Mouse (Mus musculus) frontal cortex, postnatal 36 days (tissue): ENCODE measurements at regions not wholly inside any gene's neighbourhood (a gene's known extent, or its start where the extent isn't known, plus 50 kb on each side); places are given as distances from the start of the nearest gene placed in this dataset.

Source experiments
- DNase-seq, 2 experiments: peaks; one replicate each; pipeline ENCODE4 v3.0.0; 2022; ENCODE audit warnings: low spot score in 2 of 2

DNA sequence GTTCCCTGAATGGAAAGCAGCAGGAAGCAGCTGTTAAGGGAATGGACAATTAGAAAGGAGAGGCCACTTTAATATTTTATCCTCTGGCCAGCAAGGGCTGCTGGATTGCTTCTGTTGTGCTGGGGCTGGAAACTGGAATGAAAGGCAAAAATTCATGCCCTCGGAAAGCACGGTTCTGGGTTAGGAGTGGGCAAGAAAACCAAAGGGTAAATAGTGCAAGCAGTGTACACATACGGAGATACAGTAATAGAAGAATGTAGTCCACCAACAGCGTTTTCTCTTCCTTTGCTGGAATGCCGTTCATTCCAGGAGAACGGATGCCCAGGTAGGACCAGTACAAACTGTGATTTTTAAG lies 50.8 kb upstream of the Zfr start:
- DNase-seq, result no peak

DNA sequence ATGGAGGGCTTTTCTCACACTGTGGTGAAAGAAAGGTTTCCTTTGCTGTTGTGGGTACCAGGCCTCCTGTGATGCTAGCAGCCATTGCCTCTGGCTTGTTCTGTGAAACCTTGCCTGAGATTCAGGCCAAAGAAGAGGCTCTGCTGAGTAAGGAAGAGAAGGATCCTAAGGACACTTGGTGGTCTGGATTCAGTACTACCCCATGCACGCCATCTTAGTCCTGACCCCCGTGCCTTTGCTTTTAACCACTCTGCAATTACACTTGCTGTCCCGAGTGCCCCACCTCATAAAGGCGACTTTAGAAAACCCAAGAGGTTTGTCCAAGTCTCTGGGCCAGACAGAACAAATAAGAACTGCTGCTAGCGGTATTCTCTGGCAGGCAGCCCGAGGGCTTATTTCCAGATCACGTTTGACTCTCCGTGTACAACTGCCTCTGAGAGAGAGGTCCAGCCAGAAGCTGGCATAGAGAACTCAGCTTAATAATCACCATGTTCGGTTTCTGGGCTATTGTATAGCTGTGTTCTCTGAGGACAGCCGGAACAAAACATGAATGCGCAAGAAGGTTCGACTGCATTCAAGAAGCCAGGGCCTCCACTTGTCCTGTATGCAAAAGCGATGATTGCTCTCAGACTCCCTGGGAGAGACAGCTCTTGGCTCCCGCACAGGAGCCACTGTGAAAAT lies 51.3 kb upstream of the Zfr start:
- peak; percentile 58 to 61 for DNase-seq

- DNase-seq, result no peak
These were observed 58.1 kb upstream of the Sub1 start for GRCm38 (mm10) chr15:12054870-12055269.

- no peak for DNase-seq
These were observed 56.8 kb upstream of the Sub1 start for GRCm38 (mm10) chr15:12053610-12054009.

GRCm38 (mm10) chr15:12048965-12049364 lies 52.2 kb upstream of the Sub1 start:
- DNase-seq, result peak; percentile 40 to 45

GRCm38 (mm10) chr15:12048214-12048507 lies 51.4 kb upstream of the Sub1 start:
- DNase-seq, result no peak

- DNase-seq, result no peak
These were observed 50.8 kb upstream of the Sub1 start for GRCm38 (mm10) chr15:12047349-12048213.
